In the genomic region with DNA sequence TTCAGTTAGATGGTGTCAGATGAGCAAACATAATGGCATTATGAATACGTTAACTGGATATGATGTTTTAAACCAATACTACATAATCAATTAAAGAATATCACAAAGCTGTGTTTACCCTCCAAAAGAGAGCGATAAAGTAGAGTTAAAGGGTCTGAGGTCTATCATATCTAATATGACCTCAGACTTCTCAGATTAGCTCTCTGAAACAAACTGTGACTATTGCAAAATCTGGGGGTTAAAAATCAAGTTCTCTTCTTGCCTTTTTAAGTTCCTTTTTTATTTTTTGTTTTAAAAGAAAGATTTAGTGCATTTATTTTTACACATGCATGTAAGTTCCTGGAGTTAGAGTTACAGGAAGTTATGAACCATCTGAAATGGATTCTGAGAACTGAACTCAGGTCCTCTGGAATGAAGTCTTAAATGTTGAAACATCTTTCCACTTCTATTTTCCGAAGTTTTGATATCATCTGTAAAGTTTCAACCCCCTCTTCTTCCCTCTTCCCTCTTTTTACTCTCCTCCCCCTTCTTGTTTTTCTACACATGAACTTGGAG, we compare ENCODE assay signal across 19 mouse cellular contexts.
DNase-seq lines count a peak whose midpoint lies in the region; TF ChIP-seq lines count a peak whose summit lies in the region.
"Had no signal": no experiment of that assay in that cellular context is flagged by ENCODE, and none has a peak within 500 bp of the region (broad histone marks: within the 10 kb centered on the region; RNA-seq: fewer than 3 reads in every experiment).

No protein-coding gene starts in this region.

- no peak overlapping the region for H3K9ac ChIP-seq in MEL (ENCODE audit: control insufficient read depth, low read depth, low read length, poor library complexity, severe bottlenecking)
- H3K9ac ChIP-seq: forebrain, embryonic 13.5 days; hindbrain, embryonic 12.5 days; hindbrain, embryonic 15.5 days had no signal

- peaks cover 24% of the 10 kb centered on the region for H3K79me2 ChIP-seq in MEL (ENCODE audit: control insufficient read depth, insufficient read depth, low read length, poor library complexity)
- no peaks in the 10 kb centered on the region for H3K79me2 ChIP-seq in macrophage (ENCODE audit: inconsistent target)

- TF ChIP-seq RAD21 in MEL (IDR thresholded peaks at IDR 0.05; ENCODE audit: low read depth, low read length) = no peak

- H3K4me1 ChIP-seq in MEL (ENCODE audit: control insufficient read depth in 1 of 2, insufficient read depth in 2 of 2, low read length in 2 of 2) = peaks cover 20 to 23% of the 10 kb centered on the region in 2 experiments
- peaks cover 25% of the 10 kb centered on the region for H3K4me1 ChIP-seq in bone marrow macrophage, adult 2 months (ENCODE audit: control insufficient read depth, insufficient read depth, low read length)

- H3K4me3 ChIP-seq in MEL (ENCODE audit: control insufficient read depth in 1 of 2, insufficient read depth in 1 of 2, low read depth in 2 of 2, low read length in 2 of 2) (no peak overlapping the region), macrophage (ENCODE audit: inconsistent target) (no peak overlapping the region)
- H3K4me3 ChIP-seq in bone marrow macrophage, adult 2 months (ENCODE audit: insufficient read depth, low read length) = no peak overlapping the region
- H3K4me3 ChIP-seq: forebrain, embryonic 10.5 days; forebrain, embryonic 13.5 days; hindbrain, embryonic 12.5 days; hindbrain, embryonic 15.5 days had no signal

- no peak for DNase-seq in MEL (ENCODE audit: low read depth, low spot score)
- DNase-seq in retina, embryonic 14.5 days (ENCODE audit: low spot score) = no peak
- DNase-seq in ovary, adult 18-20 months (ENCODE audit: low spot score) = no peak
- DNase-seq in left cerebral cortex, adult 11 months (ENCODE audit: low spot score) = no peak
- DNase-seq: adrenal gland, adult 8-10 months; adrenal gland, postnatal 25 days; cerebellum, adult 11 months; cerebellum, adult 8-10 months; cerebellum, postnatal 10 days; cerebellum, postnatal 36 days; gastrocnemius, postnatal 10 days; gastrocnemius, postnatal 36 days; heart, adult 11 months had no signal

- H3K27me3 ChIP-seq in MEL (ENCODE audit: control insufficient read depth in 1 of 2, insufficient read depth in 2 of 2, low read length in 2 of 2) = no peaks in the 10 kb centered on the region
- H3K27me3 ChIP-seq: forebrain, embryonic 13.5 days; hindbrain, embryonic 12.5 days; hindbrain, embryonic 15.5 days had no signal

- H3K36me3 ChIP-seq in MEL (ENCODE audit: control insufficient read depth in 1 of 2, insufficient read depth in 2 of 2, low read length in 2 of 2) (peaks cover 0 to 34% of the 10 kb centered on the region in 2 experiments; a peak in 3 of 4 replicates), macrophage (ENCODE audit: inconsistent target) (no peaks in the 10 kb centered on the region)
- H3K36me3 ChIP-seq: forebrain, embryonic 10.5 days; hindbrain, embryonic 12.5 days; hindbrain, embryonic 15.5 days had no signal

- 44% methylated on average over 3 of the region's 3 CpGs for WGBS in macrophage (ENCODE audit: missing documents)

- no peak overlapping the region for H3K27ac ChIP-seq in MEL (ENCODE audit: control insufficient read depth, low read depth, low read length)
- peak overlapping the region; percentile 83 for H3K27ac ChIP-seq in bone marrow macrophage, adult 2 months (ENCODE audit: insufficient read depth, low read depth, low read length)
- H3K27ac ChIP-seq in macrophage = peak overlapping the region; percentile 35
- H3K27ac ChIP-seq: forebrain, embryonic 10.5 days; forebrain, embryonic 13.5 days; hindbrain, embryonic 12.5 days; hindbrain, embryonic 15.5 days had no signal

- no peak for TF ChIP-seq POLR2A in MEL (IDR thresholded peaks at IDR 0.05; ENCODE audit: control insufficient read depth in 1 of 2, insufficient read depth in 1 of 2, low read depth in 1 of 2, low read length in 2 of 2, poor library complexity in 1 of 2)
- TF ChIP-seq POLR2A in bone marrow macrophage, adult 2 months (IDR thresholded peaks at IDR 0.05; ENCODE audit: borderline replicate concordance, low read depth, low read length) = no peak

- H3K9me3 ChIP-seq in MEL (replicated peaks; ENCODE audit: insufficient read depth, low read length) = no peaks in the 10 kb centered on the region
- H3K9me3 ChIP-seq: forebrain, embryonic 10.5 days; hindbrain, embryonic 12.5 days; hindbrain, embryonic 15.5 days had no signal

- no peak for TF ChIP-seq CTCF in MEL (IDR thresholded peaks at IDR 0.05 in 2 of 3, conservative IDR thresholded peaks at IDR 0.05 in 1 of 3; ENCODE audit: control insufficient read depth in 1 of 3, insufficient read depth in 1 of 3, low read depth in 2 of 3, low read length in 3 of 3, poor library complexity in 1 of 3, severe bottlenecking in 1 of 3)
- no peak for TF ChIP-seq CTCF in bone marrow macrophage, adult 2 months (IDR thresholded peaks at IDR 0.05; ENCODE audit: low read depth, low read length)

- TF ChIP-seq EP300 in MEL (IDR thresholded peaks at IDR 0.05; ENCODE audit: low read depth in 1 of 2, low read length in 2 of 2) = no peak

TF ChIP-seq in MEL, 35 proteins besides CTCF, POLR2A, EP300 and RAD21:
- peak; percentile 55; the same call in 1 of the 2 replicates for TF ChIP-seq RCOR1 (IDR thresholded peaks at IDR 0.05; ENCODE audit: low read depth, low read length)
- TF ChIP-seq CHD2 (IDR thresholded peaks at IDR 0.05; ENCODE audit: low read length) = no peak
